Mouse (Mus musculus) cerebellum, adult 2 months (tissue): ENCODE measurements around the gene Etfa.
A peak's percentile ranks its signal among the peaks of the same experiment; 100 is the strongest.

Experiments
- CTCF ChIP-seq: fragments of 200-500 bp; IDR thresholded peaks from 2 replicates; pipeline ENCODE4 v1.5.1; 2011; ENCODE audit warnings: low read depth, mild to moderate bottlenecking, control low read depth, low read length, moderate library complexity, borderline replicate concordance; ENCODE audit not compliant: insufficient read depth
- POLR2A ChIP-seq: fragments of 200-500 bp; IDR thresholded peaks from 2 replicates; pipeline ENCODE4 v1.6.1; 2011; ENCODE audit warnings: low read length, control low read depth, borderline replicate concordance; ENCODE audit not compliant: insufficient read depth

DNA sequence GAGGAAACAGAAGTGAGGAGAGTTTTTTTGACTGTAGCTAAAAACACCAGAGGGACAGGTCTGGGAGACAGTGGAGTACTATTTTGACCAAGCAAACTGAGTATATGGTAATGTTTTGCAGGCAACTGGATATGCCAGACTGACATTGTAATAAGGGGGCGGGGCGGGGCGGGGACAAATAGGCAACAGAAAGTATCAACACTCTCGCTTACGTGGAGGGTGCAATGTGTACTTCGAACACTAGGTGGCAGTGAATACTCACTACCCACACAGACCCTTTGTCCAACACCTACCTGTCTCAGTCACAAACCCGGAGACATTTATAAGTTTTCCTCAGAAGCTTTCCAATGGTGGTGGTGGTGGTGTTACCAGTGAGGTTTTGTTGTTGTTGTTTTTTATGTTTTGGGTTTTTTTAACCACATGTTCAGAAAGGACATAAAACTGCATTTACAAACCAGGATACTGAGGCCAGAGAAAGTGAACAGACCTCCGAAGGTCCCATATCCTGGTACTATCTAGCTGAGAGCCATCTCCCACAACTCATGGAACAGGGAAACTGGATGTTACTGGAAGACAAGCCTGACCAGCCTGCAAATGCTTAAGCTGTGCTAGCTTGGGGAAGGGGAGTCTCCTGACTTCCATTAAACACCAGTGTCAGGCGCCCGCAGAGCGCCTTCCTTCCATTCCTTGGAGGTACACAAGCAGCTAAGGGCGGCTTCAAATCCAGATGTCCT lies 82.6 kb downstream of the Etfa start:
- TF ChIP-seq POLR2A (no peak), CTCF (peak; percentile 73; the same call in 1 of the 2 replicates)
